Mouse (Mus musculus): ENCODE measurements at regions not wholly inside any gene's neighbourhood (a gene's known extent, or its start where the extent isn't known, plus 50 kb on each side); places are given as distances from the start of the nearest gene placed in this dataset.

DNA sequence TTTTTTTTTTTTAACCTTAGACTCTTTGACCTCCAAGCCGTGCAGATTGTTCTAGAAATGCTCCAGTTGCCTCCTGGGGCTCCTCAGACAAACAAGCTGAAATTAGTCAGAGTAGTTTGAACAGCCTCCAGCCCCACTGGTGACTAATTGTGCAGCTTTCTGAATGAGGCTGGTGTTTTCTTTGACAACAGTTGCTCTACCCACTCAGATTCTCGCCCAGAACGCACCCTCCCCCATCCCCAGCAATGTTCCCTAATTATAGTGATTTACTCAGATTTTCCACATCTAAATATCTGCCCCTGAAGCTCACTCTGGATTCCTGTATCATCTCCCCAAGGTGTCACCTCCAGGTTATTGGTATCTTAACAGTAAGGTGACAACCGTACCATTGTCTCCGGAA, 76.4 kb upstream of the Rybp start:
- TF ChIP-seq CTCF (IDR thresholded peaks at IDR 0.05; ENCODE audit: low read depth) = no peak
- no peak for TF ChIP-seq EP300 (IDR thresholded peaks at IDR 0.05; ENCODE audit: low read depth)

Measured in liver, embryonic 14.5 days (tissue).